Mouse (Mus musculus): ENCODE measurements at regions not wholly inside any gene's neighbourhood (a gene's known extent, or its start where the extent isn't known, plus 50 kb on each side); places are given as distances from the start of the nearest gene placed in this dataset.

DNA sequence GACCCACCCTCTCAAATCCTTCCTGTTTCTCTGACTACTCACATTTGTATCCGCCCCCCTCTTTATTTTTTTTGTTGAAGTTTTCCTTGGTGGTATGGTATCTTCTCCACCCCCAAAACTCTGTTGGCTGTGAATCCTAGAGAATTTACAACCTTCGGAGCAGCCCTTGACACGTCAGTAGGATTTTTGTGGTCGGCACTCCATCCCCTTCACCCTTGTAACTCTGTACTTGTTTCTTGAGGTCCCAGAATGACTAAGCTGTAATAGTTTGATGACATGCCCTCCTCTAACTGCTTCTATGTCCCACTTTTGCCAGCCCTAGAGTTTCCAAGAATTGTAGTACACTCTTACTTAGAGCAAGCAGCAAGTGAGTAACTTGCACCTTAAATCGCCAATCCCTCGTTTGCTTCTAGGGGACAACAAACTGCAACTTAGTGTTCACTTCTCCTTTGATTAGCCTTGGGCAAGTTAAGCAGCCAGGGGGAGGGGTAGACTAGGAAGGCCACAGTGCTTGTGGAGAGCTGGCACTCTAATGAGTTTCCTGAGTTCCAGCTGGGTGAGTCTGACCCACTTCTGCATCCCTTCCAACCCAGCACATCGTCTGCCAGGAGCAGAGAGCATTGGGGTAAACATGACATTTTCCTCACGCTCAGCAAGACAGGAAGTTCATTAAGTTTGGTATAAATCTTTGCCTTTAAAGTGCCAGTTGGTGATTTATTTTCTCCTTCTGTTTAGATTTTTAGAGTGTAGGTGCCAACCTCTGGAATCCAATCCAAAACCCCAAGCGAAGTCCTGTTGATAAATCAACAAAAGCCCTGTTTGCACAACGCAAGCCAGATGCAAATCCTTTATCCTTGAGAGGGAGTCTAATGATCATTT lies 118.7 kb downstream of the Foxa2 start:
- in situ Hi-C loops (cut with MboI, MseI), result no loop called here

DNA sequence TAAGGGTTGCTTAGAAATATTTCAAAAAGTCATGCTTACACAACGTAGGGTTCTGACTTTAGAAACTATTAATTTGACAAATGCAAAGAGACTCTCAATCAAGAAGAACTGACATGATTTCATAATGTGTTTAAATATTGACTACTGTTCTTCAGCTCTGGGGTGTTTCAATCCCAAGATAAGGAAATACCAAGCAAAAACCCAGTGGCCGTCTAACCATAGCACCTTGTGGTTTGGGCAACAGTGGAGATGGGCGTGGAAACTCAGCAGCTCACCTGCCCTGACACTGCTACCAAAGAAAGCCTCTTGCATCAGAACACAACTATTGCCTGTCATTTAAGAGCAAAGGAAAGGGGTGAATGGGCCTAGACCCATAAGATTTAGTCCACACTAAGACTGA lies 119.9 kb downstream of the Foxa2 start:
- in situ Hi-C loops (cut with MboI, MseI), result no loop called here

DNA sequence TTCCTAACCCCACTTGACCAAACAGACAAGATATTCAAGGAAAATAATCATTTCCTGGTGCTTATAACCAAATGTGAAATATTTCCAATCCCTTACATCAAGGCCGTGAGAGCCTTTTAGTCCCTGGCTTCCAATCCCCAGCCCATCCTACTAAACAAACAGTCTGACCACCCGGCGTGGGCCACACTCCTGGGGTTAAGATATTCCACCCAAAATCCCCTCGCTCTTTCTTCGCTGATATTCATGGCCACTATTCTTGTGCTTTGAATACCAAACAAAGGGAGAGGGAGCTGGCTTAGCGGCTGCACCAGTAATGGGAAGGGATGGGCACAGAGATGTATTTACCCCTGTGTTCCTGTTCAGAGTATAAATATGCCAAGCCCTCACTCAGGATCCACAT lies 139.4 kb downstream of the Foxa2 start:
- in situ Hi-C loops (cut with MboI, MseI), result no loop called here

DNA sequence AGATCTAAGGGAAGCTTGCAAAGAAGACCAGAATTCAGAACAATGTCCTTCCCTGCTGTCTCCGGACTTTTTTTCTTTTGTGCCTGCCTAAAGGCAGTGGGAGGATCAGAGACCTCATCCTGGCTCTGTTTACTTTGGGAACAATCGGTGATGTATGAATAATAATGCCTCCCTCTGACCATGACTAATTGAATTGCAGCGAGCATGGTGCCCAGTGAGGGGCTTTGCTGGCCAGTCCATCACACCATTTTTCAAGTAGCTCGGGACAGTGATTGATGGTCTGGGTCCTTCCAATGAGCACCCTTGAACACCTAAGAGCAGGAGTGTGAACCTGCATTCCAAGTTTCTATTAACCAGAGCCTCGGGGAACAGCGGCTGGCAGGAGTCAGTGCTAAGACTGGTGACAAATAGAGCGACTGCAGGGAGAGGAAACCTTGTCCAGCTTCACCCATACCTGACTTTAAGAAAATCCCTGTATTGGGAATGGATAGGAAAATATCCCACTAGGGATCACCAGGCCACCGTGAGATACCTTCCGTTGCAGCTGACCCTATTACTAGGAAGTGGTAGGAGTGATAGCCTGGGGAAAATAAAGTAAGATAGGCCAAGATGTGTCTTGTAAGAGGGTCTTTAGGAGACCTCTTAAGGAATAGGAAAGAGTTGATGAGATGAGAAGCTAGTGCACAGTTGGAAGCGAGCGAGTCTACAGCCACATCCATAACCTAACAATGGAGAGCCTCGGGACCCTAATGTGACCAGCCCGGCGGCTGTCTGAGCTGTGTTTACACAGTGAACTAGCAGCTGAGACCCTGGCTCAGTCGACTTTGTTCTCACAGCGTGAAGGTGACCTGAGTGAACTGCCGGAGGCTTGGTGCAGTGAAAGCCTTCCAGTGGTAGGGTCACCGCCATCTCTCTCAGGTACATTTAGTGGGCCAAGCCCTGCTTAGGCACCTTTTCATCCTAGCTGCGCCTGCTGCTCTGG lies 140.7 kb downstream of the Foxa2 start:
- in situ Hi-C loops (cut with MboI, MseI), result no loop called here

DNA sequence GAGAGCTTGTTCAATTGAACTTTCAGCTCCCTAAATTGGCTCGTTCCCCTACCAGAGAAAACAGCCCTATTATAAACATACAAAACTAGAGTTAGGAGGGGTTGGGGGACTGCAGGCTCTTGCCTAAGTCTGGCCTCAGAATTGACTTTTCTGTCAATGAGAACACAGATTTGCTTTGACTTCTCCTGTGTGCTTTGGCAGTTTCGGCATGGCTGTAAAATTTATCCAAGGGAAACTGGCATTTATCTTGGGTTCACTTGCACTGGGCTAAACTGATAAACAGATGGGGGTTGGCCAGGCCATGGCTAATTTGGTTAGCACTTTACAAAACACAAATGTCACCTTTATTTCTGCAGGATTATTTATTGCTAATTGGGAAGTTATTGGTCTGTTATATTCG lies 141.7 kb downstream of the Foxa2 start:
- in situ Hi-C loops (cut with MboI, MseI), result no loop called here

DNA sequence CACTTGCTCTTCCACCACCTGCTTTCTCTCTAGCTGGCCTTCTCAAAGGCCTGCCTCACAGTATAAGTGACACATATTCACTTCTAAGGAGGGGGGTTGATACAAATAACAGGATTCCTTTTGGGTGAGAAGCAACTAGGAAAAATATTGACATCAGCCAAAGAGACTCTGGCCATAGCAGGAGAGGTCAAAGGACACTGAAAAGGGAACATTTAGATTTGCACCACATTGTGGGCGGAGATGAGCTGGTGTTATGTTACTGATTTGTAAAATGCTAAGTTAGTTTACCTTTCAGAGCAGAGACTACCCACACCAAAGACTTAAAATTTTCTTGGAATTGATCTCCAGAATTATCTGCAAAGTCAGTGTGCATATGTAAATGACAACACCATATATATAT lies 147.5 kb downstream of the Foxa2 start:
- in situ Hi-C loops (cut with MboI, MseI), result no loop called here

DNA sequence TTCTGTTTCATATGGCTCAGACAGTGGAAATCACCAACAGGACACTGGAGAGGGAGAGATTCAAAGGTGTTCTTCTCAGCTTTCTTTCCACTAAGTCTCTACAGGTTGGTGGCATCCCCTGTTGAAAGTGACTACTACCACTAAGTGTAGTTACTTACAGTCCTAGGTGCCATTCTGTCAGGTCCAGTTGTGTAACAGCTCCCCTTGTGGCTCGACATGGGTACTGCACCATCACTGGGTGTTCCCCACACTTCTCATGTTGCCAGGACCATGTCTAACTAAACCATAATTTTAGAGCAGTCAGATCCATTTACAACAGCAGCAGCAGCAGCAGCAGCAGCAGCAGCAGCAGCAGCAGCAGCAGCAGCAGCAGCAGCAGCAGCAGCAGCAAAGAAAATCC lies 151.1 kb downstream of the Foxa2 start:
- in situ Hi-C loops (cut with MboI, MseI), result no loop called here

DNA sequence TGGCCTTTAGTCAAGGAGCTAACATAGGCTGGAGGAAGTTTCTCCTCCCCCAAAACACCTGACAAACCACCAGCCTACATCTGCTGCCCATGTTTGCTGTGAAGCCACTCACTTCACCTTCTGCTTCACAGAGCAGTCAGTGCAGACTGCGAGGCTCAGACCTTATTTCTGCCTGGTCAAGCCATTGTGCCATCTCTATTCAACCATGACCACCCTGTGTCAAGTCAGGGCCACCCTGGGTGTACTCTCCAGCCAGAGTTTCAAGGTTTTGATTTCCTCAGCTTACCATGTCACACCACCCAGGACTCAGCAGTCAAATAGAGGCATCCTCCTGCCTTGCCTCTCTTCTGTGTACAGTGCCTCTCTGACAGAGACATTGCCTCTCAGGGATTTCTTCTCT lies 152.6 kb downstream of the Foxa2 start:
- in situ Hi-C loops (cut with MboI, MseI), result no loop called here

DNA sequence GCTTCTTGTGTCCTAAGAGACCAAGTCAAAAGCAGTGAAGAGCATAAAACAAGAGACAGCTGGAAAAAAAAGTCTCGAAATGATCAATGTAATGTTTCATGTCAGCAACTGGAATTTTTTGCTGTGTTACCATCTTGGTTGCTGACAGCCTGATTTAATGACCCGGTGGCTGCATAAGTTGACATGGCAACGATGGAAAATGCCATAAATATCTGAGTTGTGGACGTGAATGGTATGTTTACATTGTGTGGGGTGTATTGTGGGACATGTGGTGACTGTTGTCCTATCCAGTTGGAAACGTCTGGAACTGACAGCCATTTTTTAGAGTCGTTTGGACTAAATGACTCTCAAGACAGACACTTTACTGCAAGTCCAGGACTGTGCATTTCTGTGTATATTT lies 160.6 kb downstream of the Foxa2 start:
- in situ Hi-C loops (cut with MboI, MseI), result no loop called here

DNA sequence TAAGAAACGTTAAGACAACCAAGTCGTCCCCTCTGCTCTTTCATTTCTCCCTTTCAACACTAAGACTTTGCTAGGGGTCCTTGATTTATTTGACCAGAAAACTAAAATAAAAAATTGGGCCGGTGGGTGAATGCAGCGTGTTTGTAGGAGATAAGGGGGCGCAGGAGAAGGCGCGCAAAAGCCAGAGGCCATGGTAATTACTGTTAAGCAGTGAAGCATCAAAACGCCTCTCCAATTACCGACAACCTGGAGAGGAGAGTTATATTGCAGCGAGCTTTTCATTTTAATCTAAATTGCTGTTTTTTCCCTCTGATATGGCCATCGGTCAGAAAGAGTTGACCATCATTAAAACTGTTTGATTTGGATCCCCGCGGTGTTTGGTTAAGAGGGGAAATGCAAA lies 168.9 kb downstream of the Foxa2 start:
- in situ Hi-C loops (cut with MboI, MseI), result no loop called here

DNA sequence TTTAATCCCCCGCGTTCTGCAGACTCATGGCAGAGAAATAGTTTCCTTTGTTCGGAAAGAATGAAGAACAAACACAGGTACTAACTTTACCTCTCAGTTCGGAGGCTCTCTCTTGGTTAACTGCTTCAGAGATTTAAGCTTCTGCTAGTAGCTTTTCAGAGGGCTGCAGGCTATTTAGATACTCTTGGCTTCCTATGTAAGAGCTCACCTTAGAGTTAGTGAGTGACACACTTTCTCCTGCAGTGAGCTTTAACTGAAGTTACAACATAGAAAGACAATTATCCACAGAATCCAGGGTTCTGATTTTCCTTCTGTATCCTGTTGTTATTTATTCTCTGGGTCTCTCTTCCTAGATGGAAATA lies 169.2 kb downstream of the Foxa2 start:
- in situ Hi-C loops (cut with MboI, MseI), result no loop called here

DNA sequence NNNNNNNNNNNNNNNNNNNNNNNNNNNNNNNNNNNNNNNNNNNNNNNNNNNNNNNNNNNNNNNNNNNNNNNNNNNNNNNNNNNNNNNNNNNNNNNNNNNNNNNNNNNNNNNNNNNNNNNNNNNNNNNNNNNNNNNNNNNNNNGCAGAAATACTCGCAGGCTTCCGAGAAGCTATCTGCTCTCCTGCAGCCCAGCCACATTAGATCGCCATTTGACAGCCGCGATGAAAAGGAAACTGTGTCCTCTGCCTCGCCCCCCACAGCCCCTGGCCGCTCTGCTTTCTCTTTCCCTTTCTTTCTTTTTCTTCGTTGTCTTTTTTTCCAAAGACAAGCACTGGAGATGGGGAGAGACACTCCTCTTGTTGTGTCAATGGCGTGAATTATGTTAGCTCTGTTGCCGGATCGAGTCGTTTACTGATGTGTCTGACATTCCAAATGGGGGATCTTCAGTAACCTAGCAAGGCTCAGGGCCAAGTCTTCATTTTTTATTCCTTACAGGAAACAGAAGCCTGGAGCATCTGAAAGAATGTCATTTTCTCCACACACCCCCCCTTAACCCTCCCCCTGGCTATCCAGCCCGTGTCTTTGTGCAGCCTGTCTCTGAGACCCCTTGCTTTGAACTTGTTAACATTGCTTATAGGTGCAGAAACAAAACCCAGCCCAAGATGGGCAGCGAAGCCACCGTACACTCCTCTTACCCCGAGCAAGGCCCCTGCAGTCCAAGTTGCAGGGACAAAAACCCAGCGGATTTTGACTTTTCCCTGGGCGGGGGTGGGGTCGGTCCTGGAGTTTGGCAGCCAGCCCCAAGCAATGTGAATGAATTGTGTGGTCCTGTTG lies 169.8 kb downstream of the Foxa2 start:
- in situ Hi-C loops (cut with MboI, MseI), result no loop called here

DNA sequence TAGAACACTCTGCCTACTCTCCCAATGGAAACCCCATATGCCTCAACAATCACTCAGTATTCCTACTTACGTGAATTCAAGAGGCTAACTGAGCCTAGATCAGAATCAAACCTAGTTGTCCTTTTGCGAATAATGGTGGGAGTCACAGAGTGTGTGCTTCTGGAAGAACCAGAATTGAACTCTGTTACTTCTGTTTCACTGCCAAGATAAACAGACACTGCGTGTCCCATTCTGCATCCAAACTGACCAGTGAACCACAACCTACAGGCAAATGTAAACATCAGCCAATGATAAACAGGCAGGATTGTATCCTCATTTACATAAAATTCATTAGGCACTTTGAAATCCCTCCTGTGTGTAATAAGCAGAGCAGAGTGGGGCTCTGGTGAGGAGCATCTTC lies 173.8 kb downstream of the Foxa2 start:
- in situ Hi-C loops (cut with MboI, MseI), result no loop called here

DNA sequence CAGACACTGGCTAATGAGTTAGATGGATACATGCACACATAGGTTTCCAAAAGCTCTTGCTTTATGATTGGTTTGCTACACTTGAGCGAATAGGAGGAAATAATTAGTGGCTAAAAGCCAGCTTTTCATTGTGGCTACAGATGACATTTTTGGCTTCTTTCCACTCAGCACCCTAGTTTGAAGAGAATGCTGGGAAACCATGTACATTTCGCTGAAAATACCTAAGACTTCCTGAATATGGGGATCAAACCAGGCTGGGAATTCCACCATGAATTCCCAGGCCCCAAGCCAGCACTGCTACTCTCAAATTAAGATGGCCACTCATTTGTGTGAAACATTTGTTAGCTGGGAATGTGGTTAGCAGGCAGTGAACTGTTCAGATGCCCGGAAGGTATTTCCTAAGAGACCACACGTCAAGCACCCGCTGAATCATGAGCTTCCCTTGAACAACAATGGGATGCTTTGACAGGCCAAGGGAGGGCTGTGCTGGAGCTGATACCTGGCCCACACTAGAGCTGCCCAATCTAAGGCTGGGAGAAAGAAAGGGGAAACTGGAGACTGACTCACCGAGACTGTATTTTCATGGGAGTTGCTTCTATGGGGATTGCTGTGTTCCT lies 195.5 kb downstream of the Foxa2 start:
- in situ Hi-C loops (cut with MboI, MseI), result no loop called here

DNA sequence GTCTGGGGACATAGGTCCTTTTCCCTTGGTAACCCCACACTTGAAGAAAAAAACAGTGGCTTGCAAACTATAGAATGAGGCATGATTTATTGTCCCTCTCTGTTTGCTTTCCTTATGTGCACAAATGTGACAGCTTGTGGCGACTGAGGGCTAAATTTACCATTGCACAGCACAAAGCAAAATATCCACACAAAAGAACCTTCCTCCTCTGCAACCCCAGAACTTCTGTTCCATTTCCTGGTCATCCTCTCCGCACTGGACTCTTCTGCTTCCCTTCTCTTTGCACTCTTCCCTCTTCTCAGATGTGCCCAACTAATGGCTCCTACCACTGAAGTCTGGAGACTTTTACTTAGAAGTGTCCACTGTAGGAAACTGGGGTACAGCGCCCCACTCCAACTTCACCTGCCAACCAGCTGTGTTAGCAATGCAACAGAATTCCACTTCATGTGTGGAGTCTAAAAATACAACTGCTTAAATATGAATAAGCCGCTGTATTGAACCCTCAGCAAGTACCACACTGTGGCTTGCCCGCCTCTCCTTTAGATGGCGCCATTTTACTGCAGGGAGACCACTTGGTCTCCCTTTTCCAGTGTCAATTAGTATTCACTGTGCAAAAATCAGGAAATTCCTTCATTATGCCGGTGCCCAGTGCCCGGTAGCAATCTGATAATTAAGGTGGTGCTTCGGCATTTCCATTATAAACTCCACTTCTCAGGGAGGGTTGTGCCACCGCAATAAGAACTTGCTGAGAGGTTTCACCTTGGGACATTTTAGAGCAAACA lies 199.6 kb downstream of the Foxa2 start:
- in situ Hi-C loops (cut with MboI, MseI), result no loop called here

DNA sequence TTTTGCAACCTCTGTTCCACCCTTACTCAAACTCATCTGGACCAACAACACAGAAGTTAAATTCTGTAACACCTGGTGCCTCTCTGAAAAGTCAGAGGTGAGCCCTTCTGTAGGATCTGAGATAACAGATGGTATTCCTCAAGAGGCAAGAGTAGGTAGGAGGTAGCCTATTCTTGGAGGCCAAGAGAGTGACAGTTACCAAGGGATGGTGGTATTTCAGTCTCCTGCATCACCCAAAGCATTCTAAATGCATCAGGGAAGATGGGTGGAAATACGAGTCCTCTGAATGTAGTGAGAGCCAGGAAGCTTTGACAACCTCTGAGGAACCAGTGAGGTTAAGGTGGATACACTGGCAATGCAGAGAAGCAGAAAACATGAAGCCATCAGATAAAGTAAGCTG lies 201.5 kb downstream of the Foxa2 start:
- in situ Hi-C loops (cut with MboI, MseI), result no loop called here

DNA sequence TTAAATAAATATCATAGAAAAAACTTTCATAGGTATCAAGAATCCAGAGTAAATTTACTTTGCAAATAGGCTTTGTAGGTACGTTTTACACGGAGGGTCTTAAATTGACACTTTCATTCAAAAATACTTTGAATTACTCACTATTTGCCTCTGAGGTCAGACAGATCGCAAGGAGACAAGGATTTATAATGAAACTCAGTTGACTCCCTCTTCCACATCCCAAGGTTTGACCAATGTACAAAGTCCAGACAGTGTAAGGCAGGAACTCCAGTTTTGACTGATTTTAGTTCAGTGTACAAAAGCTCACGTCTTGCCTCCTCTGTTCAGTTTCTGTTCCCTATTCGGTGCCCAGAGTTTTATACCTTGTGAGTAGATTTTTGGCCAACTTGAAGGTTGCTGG lies 205.8 kb downstream of the Foxa2 start:
- in situ Hi-C loops (cut with MboI, MseI), result no loop called here

DNA sequence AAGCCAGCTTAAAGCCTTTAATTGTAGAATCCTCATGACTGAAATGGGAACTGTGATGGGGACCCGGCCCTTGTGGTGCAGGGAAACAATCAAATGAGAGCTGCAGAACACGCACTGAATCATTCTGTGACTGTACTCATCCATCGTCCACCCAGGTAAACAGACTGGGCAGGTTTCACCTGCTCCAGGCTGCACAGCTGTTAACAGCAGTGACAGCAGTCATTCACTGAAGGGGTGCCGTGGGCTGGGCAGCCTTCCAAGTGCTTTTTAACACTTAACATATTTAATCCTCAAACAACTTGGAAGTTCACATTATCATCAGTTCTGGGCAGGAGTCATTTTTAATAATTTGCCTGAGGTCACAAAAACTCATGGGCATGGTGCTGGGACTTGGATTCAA lies 208.2 kb downstream of the Foxa2 start:
- in situ Hi-C loops (cut with MboI, MseI), result no loop called here

DNA sequence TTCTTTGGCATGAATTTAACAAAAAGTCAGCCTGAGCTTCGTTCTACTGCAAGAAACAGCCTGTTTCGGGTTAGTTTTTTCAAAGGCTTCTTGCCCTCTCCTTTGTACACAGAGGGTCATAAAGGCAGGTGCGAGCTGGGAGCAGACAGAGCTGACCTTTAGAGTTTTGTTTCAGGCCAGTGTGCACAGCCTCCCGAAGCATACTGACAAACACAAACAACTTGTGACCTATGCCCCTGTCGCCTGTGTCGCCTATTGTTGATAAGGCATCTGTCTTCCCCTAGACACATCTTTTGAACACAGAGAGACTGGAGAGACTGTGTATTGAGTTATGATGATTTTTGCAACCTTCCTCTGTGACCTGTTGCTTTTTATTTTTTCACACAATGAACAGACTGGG lies 216.2 kb downstream of the Foxa2 start:
- in situ Hi-C loops (cut with MboI, MseI), result no loop called here

DNA sequence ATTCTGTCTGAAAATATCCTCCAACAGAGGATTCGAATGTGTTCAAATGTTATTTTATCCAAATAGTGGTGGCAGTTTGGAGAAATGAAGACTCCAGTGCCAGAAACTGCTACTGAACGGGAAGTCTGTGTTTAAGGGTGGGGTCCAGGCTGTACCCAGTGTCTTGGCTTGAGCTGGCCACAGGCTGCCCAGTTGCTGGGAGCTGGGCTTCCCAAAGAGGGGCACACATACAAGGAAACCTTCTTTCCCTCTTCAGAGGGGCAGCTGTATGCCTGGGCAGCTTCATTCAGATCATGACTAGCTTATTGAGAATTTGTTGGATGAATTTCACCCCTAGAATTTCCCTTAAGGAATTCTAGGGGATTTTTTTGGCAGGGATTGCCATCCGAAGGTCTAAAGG lies 229.8 kb downstream of the Foxa2 start:
- in situ Hi-C loops (cut with MboI, MseI), result no loop called here

DNA sequence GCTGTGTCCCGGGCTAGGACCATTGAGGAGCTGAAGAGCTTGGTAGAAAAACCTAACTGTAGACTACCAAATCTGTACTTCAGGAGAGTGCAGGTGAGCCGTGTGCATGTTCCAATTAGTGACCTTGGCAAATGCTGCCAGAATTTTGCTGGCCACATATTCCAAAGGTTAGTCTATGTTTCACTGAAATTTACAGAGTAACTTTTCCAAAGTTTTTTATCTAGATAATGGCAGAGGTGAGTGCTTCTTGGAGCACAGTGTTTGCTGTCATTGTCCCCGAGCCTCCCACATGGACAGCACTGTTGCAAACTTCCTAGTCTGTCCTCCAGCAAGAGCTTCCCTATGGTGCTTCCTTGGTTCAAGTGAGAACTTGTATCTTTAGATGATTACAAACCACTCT lies 232.5 kb downstream of the Foxa2 start:
- in situ Hi-C loops (cut with MboI, MseI), result no loop called here
